Mouse (Mus musculus): ENCODE results near the gene Borcs7. TPM values are rescaled to one million over a fixed set of nuclear protein-coding genes. Genes with fewer than 3 reads are reported as not detected.

Gene Borcs7
- 10 to 100 TPM; 15.8 to 17.7 TPM for total RNA-seq (2021)

- intact Hi-C loops (cut with DNase I) = no loop called here
- peak; percentile 86 for DNase-seq
Observed at GRCm38 (mm10) chr19:46689460-46690372, at the start of gene Borcs7. Gene Borcs7 (plus strand): TSS chr19:46689906.

- DNase-seq = no peak
- intact Hi-C loops (cut with DNase I) = no loop called here
Observed at GRCm38 (mm10) chr19:46640780-46641179, 48.9 kb upstream of the Borcs7 start.

- intact Hi-C loops (cut with DNase I) = no loop called here
- DNase-seq = peak; percentile 40
Observed at GRCm38 (mm10) chr19:46641420-46642085, 48.2 kb upstream of the Borcs7 start.

GRCm38 (mm10) chr19:46642136-46642753, 47.5 kb upstream of the Borcs7 start:
- intact Hi-C loops (cut with DNase I) = no loop called here
- no peak for DNase-seq

GRCm38 (mm10) chr19:46643236-46643635, 46.5 kb upstream of the Borcs7 start:
- intact Hi-C loops (cut with DNase I) = no loop called here
- DNase-seq = no peak

- intact Hi-C loops (cut with DNase I) = no loop called here
- DNase-seq = no peak
Observed at GRCm38 (mm10) chr19:46644343-46644792, 45.3 kb upstream of the Borcs7 start.

GRCm38 (mm10) chr19:46644793-46645602, 44.7 kb upstream of the Borcs7 start:
- DNase-seq = peak; percentile 44
- intact Hi-C loops (cut with DNase I) = no loop called here

GRCm38 (mm10) chr19:46646041-46646481, 43.6 kb upstream of the Borcs7 start:
- intact Hi-C loops (cut with DNase I) = no loop called here
- DNase-seq = no peak

- intact Hi-C loops (cut with DNase I) = no loop called here
- no peak for DNase-seq
Observed at GRCm38 (mm10) chr19:46647254-46647653, 42.5 kb upstream of the Borcs7 start.

- intact Hi-C loops (cut with DNase I) = no loop called here
- DNase-seq = no peak
Observed at GRCm38 (mm10) chr19:46647850-46648249, 41.9 kb upstream of the Borcs7 start.

- intact Hi-C loops (cut with DNase I) = no loop called here
- no peak for DNase-seq
Observed at GRCm38 (mm10) chr19:46648565-46648964, 41.1 kb upstream of the Borcs7 start.

GRCm38 (mm10) chr19:46653188-46653587, 36.5 kb upstream of the Borcs7 start:
- intact Hi-C loops (cut with DNase I) = no loop called here
- no peak for DNase-seq

- no peak for DNase-seq
- intact Hi-C loops (cut with DNase I) = no loop called here
Observed at GRCm38 (mm10) chr19:46653616-46654235, 36.0 kb upstream of the Borcs7 start.

- intact Hi-C loops (cut with DNase I) = no loop called here
- DNase-seq = no peak
Observed at GRCm38 (mm10) chr19:46655626-46656025, 34.1 kb upstream of the Borcs7 start.

GRCm38 (mm10) chr19:46656151-46656840, 33.4 kb upstream of the Borcs7 start:
- intact Hi-C loops (cut with DNase I) = no loop called here
- no peak for DNase-seq

GRCm38 (mm10) chr19:46657339-46658020, 32.2 kb upstream of the Borcs7 start:
- intact Hi-C loops (cut with DNase I) = no loop called here
- DNase-seq = peak; percentile 24

- intact Hi-C loops (cut with DNase I) = no loop called here
- no peak for DNase-seq
Observed at GRCm38 (mm10) chr19:46658348-46658747, 31.4 kb upstream of the Borcs7 start.

GRCm38 (mm10) chr19:46658851-46659250, 30.9 kb upstream of the Borcs7 start:
- intact Hi-C loops (cut with DNase I) = no loop called here
- DNase-seq = no peak

GRCm38 (mm10) chr19:46661511-46661910, 28.2 kb upstream of the Borcs7 start:
- intact Hi-C loops (cut with DNase I) = no loop called here
- DNase-seq = no peak
